Mouse (Mus musculus): ENCODE measurements around the gene Gm10306.

DNA sequence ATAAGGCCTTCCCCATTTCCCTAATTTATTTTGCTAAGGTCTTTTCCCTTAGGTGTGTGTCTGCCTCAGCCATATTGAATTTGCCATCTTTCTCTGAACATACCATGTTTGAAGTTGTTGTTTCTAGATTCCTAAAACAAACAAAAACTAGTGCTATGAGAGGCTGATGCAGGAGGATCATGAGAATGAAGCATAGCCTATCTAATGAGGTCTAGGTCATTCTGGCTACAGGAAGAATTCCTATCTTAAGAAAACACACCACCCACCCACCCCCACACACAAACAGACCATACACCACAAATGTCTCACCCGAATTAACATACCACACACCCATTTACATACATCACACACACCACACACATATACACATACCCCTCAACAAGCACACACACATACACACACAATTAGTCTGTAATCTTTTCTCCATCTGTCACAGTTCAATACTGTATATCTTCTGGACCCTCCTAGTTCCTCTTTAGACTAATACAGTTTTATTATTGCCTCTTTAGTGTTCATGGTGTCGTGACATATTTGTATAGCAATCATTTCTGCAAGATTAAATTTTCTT, 48.2 kb downstream of the Gm10306 start:
- no peak for TF ChIP-seq POLR2A (IDR thresholded peaks at IDR 0.05; ENCODE audit: insufficient read length, low read depth)
- TF ChIP-seq USF1 (IDR thresholded peaks at IDR 0.05; ENCODE audit: low read depth): no peak
- no peak for TF ChIP-seq E2F4 (IDR thresholded peaks at IDR 0.05; ENCODE audit: insufficient read depth)
- TF ChIP-seq POLR2AphosphoS2 (IDR thresholded peaks at IDR 0.05; ENCODE audit: insufficient read length, low read depth): no peak
- no peak for TF ChIP-seq MAX (IDR thresholded peaks at IDR 0.05; ENCODE audit: low read depth)
- no peak for TF ChIP-seq TCF12 (IDR thresholded peaks at IDR 0.05; ENCODE audit: insufficient read depth, poor library complexity, severe bottlenecking)
- TF ChIP-seq TCF3 (IDR thresholded peaks at IDR 0.05; ENCODE audit: insufficient read length, low read depth): no peak
- TF ChIP-seq REST (IDR thresholded peaks at IDR 0.05; ENCODE audit: insufficient read depth, insufficient read length): no peak
- TF ChIP-seq MYOG (IDR thresholded peaks at IDR 0.05; ENCODE audit: control insufficient read depth in 1 of 3, insufficient read depth in 1 of 3, insufficient read length in 2 of 3, low read depth in 2 of 3): no peak
- TF ChIP-seq MYOD1 (IDR thresholded peaks at IDR 0.05; ENCODE audit: control insufficient read depth in 1 of 3, insufficient read length in 2 of 3, low read depth in 2 of 3): no peak

Data from myocyte (in vitro differentiated cells).